Mouse (Mus musculus): ENCODE results near the gene Necap2.

The Necap2 gene

GRCm38 (mm10) chr4:141031733-141032132 lies 46.4 kb downstream of the Necap2 start:
- peak; percentile 77 for DNase-seq

GRCm38 (mm10) chr4:141030541-141031206 lies 47.5 kb downstream of the Necap2 start:
- no peak for DNase-seq

- DNase-seq, result no peak
Observed at GRCm38 (mm10) chr4:141024992-141025391, 53.2 kb downstream of the Necap2 start.

- no peak for DNase-seq
Observed at GRCm38 (mm10) chr4:141024052-141024451, 54.1 kb downstream of the Necap2 start.

GRCm38 (mm10) chr4:141021614-141021929 lies 56.6 kb downstream of the Necap2 start:
- DNase-seq, result no peak

- no peak for DNase-seq
Observed at GRCm38 (mm10) chr4:141020811-141021613, 57.1 kb downstream of the Necap2 start.

- DNase-seq, result no peak
Observed at GRCm38 (mm10) chr4:141020220-141020619, 57.9 kb downstream of the Necap2 start.

GRCm38 (mm10) chr4:141017657-141018436 lies 60.3 kb downstream of the Necap2 start:
- no peak for DNase-seq
